Mouse (Mus musculus): ENCODE data around the gene Cbs.

The Cbs gene

DNA sequence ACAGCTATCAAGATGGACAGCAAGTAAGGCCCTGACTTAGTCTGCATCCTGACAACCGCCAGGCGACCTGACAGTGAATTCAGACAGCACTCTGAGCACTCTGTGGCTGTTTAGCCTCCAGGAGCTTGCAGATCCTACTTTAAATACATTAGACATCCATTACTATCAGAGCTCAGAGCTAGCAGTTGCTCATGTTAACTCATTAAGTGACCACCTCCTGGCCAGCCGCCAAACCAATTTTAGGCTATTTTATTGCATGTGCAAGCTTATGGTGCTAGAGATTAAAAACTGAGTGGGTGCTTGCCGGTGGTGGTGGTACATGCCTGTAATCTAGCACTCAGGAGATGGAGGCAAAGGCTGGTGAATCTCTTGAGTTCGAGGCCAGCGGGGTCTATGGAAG lies 53.3 kb downstream of the Cbs start:
- DNase-seq, result no peak

DNA sequence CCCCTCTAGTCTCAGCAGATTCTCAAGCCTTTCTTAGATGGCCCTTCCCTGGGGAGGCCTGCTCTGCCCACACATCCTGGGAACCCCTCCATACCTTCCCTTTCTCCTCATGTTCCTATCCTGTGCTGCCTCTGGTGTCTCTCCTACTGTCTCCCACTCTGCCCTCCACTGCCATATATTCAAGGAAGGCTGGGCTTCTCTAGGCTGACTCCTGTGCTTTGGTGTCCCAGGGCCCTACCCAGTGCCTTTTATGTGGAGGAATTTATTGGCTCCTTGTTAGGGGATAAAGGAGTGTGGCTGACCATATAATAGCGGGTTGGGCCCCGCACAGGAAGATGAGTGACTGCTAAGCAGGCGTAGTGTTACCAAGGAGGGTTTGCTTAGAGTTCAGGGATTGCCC lies 53.9 kb downstream of the Cbs start:
- DNase-seq, result no peak

DNA sequence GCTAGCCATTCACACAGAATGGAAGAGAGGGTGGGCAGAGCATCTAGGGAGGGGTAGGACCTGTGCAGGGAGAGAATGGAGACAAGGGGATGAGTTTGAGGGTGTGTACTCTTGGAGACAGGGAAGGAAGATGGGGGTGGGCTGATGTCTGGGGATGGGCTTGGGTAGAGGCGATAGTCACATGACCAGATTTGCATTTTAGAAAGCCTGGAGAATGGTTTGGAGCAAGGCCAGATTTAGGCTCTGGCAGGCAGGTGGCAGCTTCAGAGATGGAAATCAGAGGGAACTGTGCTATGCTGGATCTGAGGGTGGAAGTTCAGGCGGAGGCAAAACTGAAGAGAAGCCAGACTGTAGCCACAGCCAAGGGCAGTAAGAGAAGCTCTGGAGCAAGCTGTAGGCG lies 56.7 kb downstream of the Cbs start:
- no peak for DNase-seq

DNA sequence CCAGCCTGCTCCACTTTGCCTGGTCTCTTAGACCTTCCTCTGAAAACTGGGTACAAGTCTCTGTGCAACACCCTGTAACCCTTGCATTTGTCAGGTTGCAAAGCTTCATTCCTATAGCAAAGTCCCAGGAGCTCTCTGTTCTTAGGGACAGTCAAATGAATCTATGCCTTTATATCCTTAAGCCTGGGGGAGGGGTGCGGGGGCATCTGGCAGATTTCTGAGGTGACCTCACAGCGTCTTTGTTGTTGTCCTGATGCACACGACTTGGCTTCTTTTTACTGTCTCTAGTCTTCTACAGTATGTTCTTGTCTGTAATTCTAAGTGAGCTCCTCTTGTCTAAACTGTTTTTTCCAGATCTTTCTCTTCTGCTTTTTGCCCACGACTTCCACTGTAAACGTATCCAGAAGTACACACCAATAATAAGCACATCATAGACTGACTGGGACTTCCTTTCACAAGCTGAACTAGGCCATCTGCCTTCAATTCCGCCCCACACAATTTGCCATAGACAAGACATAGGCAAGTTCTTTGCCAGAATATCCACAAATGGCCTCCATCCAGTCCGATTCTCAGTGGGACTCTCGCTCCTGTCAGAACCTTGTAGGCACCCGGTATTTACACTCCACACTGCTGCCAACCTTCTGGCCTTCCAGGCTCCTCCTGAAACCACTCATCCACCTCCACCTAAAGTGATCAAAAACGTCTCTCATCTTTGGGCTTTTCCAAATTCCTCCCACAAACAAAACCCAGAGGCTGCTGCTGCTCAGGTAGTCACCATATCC lies 60.5 kb downstream of the Cbs start:
- DNase-seq, result no peak

DNA sequence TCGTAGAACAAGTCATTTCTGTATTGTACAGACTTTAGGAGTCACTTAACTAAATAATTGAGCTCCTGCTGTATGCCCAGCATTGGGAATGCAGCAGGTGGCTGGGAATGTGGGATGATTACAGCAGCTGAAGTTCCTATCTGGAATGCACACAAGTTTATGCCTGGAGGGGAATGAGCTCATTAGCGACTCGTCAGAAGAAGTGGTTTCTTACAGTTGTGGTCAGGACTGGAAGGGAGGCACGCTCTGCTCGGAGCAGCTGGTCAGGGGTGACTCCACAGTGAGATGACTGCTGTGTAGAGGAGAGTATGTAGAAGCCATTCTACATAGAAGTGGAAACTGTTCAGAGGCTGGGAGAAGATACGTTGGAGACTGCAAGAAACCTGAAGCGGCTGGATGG lies 62.4 kb downstream of the Cbs start:
- no peak for DNase-seq

DNA sequence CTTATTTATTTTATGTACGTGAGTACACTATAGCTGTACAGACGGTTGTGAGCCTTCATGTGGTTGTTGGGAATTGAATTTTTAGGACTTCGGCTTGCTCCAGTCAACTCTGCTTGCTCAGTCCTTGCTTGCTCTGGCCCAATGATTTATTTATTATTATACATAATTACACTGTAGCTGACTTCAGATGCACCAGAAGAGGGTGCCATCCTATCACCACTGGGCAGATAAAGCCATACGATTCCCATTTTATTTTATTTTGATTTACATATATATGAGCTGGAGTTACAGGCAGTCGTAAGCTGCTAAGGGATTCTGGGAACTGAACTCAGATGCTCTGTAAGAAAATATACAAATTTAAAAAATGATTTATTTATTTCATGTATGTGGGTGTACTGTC lies 65.3 kb downstream of the Cbs start:
- DNase-seq, result no peak

DNA sequence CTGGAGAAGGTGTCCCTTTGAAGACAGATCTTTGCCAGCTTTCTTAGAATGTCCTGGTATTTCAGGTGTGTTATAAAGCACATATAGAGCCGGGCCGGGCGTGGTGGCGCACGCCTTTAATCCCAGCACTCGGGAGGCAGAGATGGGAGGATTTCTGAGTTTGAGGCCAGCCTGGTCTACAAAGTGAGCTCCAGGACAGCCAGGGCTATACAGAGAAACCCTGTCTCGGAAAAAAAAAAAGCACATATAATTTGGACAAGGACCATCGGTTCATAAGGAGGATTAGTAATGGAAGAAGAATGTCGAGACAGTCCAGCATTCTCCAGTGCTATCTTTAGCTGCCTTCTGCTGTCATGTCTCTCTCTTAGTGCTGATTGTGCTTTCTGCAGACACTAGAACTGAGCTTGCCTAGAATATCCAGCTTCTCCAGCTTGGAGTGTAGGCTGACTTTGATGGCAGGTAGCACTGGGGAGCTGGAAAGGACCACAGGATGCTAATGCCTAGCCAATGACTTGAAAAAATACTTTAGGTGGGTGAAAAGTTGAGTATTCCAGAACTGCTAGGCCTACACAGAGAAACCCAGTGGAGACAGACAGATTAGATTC lies 66.6 kb downstream of the Cbs start:
- DNase-seq, result no peak

DNA sequence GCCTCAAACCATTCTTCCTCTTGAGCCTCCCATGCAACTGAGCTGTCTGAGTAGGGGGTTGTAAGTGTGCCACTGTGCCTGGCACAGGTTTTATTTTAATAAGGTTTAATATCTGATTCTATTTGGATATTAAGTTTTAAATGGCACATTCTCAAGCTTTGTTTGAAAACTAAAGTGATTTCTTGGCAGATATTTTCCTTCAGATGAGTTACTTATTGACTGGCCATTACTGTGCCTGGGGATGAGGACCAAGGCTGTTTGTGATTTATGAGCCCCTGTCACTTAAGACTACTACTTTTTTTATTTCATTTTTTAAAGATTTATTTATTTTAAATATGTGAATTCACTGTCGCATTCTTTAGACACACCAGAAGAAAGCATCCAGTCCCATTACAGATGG lies 67.3 kb downstream of the Cbs start:
- no peak for DNase-seq

DNA sequence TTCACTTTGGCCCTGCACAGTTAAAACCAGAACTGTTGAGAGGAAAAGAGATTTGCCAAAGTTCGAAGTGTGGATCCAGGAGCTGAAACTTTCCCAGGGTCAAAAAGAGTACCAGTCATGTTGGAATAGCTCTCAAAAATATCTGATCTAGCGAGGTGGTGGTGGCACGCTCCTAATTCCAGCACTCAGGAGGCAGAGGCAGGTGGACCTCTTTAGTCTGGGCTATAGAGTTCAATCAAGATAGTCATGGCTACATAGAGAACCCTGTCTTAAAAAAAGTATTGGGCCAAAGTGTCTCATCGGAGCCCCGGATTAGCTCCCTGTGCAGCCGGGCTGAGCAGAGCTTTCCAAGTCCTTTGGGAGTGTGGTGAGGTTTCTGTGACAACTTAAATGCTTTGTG lies 70.8 kb downstream of the Cbs start:
- DNase-seq, result no peak

DNA sequence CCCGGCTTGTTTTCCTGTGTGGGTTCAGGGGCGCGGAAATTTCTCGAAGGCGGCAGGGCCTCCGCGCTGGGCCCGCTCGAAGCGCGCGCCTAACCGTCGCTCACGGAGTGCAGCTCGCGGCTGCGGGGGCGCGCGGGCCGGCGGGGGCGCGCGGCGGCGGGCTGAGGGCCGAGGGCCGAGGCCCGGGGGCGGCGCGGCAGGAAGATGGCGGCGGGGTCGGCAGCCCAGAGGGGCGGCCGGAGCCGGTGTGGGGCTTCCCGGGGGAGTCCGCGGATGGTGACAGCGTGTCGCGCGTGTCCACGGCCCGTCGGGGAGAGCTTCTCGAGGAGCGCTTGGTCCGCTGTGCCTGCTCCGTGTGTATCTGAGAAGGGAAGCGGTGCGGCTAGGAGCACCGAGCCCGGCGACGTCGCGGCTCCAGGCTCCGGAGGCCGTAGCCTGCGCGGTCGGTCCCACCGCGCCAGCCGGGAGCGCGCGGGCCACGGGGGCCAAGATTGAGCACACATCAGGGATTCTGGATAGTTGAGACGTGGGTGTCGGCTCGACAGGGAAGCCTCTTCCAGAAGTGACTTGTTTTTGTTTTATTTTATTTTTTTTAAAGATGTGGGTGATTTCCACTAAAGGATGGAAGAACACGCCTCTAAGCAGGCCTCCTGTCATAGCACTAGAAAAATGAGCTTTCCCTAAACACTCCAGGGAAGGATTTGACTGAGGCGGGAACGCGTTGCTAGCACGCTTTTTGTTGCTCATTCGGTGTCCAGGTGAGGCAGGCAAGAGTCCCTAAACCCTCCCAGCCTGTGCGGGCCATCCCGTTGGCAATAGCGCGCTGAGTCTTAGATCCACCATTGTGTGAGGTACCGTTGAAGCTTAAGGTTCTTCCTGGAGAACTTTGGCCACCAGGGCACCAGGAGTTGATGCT lies 71.6 kb downstream of the Cbs start:
- DNase-seq, result peak; percentile 24

DNA sequence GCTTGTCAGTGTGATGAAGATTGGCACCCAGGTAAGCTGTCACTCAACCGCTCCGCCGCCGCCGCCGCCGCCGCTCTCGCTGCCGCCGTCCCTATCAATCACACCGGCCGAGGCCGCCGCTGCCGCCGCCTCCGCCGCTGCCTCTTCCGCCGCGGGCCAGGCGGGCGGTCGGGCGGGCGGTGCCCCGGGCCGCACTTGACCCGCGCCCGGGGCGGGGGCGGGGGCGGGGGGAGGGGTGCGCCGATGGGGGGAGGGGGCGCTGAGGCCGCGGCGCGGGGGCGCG lies 72.2 kb downstream of the Cbs start:
- no peak for DNase-seq

DNA sequence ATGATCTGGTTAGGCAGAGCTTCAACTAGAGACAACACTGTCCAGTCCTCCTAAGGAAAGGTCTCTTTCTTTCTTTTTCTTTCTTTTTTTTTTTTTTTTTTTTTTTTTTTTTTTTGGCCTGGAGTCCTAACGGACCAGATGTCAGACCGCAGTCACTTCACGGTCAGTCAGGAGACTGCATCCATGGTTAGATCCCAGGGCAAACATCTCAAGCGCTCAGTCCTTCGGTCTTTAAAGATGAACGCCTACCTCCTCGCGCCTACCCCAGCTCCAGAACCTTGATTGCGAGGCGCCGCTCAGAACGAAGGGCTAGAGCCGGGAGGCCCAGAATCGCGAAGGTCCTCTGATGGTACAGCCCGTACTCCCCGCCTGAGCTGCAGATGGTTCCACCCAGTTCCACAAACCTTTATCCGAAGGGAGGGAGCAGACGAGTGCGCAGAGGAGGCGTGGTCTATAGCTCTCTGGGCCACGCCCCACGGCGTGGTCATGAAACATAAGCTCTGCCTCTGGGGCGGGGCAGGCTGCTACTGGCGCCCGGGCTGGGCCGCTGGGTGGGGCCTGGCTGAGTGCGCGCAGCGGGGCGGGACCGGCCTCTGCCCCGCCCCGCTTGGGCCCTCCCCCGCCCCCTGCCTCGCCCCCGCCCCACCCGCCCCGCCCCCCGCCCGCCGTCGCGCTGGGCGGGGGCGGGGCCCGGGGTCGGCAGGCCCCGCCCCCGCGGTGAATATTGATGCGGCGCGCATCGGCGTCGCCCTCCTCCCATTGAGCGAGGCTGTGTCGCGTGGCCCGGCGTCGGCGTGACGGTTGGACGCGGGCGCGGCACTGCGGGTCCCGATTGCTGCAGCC lies 72.8 kb downstream of the Cbs start, which contains the start of gene Pknox1:
Gene Pknox1, plus strand, starts transcription at position 720 of the 843 bp plus-strand sequence.
- DNase-seq, result peak; percentile 99

DNA sequence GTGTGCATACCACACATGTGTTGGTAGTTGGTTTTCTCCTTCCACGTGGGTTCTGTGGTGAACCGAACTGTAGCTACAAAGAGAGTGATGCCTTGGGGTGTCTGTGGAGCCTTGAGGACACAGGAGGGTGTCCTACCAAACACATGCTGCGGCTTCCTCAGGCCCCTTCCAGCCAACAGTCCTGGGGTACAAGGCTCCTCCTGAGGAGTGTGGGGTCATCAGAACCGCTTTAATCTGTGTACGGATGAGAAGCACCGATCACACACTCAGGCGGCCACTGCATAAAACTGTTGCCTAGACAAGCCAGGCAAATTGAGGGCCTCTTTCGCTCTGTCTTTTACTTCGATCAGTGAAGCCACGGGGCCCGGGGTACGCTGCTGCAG lies 73.4 kb downstream of the Cbs start:
- peak; percentile 51 for DNase-seq

DNA sequence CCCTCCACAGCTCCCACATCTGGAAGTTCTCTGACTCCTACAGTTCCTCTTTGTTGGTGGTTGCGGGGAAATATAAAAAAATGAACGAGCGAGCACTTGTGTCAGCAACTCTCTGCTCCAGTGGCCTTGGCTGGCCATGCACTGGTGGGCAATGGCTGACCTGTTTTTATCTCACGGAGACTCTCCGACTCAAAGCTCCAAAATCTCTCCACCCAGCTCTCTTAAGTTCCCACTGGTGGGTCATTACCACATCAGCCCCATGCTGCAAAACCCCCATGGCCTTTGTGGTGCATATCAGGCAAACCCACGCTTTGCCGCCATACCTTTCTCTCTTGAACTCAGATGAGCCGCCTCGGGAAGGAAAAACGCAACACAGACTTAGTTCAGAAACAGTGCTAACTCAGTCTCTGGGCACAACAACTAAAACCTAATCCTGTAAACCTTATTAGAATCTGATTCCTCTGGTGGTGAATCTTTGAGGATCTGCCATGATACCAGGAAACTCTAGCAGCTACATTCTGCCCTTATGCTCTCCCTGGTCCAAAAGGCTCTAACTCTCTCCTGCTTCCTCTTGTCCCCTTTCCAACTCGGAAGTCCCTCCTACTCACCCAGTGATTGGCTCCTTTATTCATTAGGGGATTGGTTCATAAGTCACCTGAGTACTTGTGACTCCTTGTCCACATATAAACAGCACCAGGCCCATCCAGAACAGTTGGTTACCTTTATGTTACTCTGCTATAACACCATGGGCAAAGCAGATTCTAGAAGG lies 77.8 kb downstream of the Cbs start:
- no peak for DNase-seq
